Mouse (Mus musculus) ES-Bruce4 (cell line): ENCODE measurements around the gene Gsto2. TPM values are rescaled to one million over a fixed set of nuclear protein-coding genes. Genes with fewer than 3 reads are reported as not detected.

ENCODE experiments used
- H3K27ac ChIP-seq: 2 replicates; pipeline ENCODE4 v1.5.1; 2012; ENCODE audit warnings: low read length, inconsistent platforms; ENCODE audit not compliant: insufficient read depth
- H3K27me3 ChIP-seq: 2 replicates; pipeline ENCODE4 v1.6.1; 2012; ENCODE audit warnings: mild to moderate bottlenecking, low read length, inconsistent platforms; ENCODE audit not compliant: control insufficient read depth, poor library complexity, insufficient read depth, severe bottlenecking
- H3K36me3 ChIP-seq: 2 replicates; pipeline ENCODE4 v1.6.1; 2012; ENCODE audit warnings: inconsistent platforms, mild to moderate bottlenecking, low read length, moderate library complexity; ENCODE audit not compliant: control insufficient read depth, poor library complexity, insufficient read depth, severe bottlenecking
- H3K4me1 ChIP-seq: one replicate; pipeline ENCODE4 v1.8.1; 2011; ENCODE audit warnings: low read length; ENCODE audit not compliant: control insufficient read depth, insufficient read depth
- H3K4me3 ChIP-seq: 2 replicates; pipeline ENCODE4 v1.5.1; 2011; ENCODE audit warnings: low read depth, mild to moderate bottlenecking, low read length
- H3K9ac ChIP-seq: 2 replicates; pipeline ENCODE4 v1.6.1; 2012; ENCODE audit warnings: low read depth, mild to moderate bottlenecking, inconsistent platforms; ENCODE audit not compliant: poor library complexity, severe bottlenecking
- H3K9me3 ChIP-seq: replicated peaks from 2 replicates; pipeline ENCODE4 v1.6.1; 2012; ENCODE audit warnings: mild to moderate bottlenecking, low read length, inconsistent platforms; ENCODE audit not compliant: control insufficient read depth, poor library complexity, insufficient read depth, severe bottlenecking
- CTCF ChIP-seq: IDR thresholded peaks from one replicate; pipeline ENCODE4 v1.8.1; 2011; ENCODE audit warnings: low read depth, low read length
- EP300 ChIP-seq: IDR thresholded peaks from 2 replicates; pipeline ENCODE4 v1.6.1; 2011; ENCODE audit warnings: low read depth, low read length; ENCODE audit not compliant: insufficient read depth
- POLR2A ChIP-seq: IDR thresholded peaks from one replicate; pipeline ENCODE4 v1.8.1; 2011; ENCODE audit warnings: low read length; ENCODE audit not compliant: insufficient read depth
- polyA plus RNA-seq: library from polyadenylated mRNA; stranded (reverse); fragments of >200 nt; gene quantifications from 2 replicates; pipeline ENCODE4 v1.2.4, GENCODE M21; 2011; ENCODE audit warnings: low read depth; ENCODE audit not compliant: missing spikeins, insufficient read depth, insufficient read length

The Gsto2 gene
- polyA plus RNA-seq, 1 experiment, result 1.2 TPM

DNA sequence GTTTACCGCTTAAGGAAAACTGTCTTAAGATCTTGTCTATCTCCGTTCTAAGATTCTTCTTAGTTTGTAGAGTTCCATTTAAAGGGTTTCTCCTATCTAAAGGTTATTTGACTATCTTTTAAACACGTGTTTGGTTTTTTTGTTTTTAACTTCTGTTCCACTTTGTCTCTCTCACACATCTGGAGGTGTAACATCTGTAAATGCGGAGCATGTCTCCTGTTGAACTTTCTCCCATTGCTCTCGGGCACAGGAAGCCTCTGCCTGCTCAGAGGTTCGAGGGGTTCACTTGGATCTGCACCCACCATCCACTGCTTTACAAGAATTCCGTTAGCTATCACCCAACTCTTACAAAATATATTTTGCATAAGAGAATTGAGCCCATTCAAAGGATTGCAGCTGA lies 16.2 kb downstream of the Gsto2 start:
- no peaks in the 10 kb centered on the region for H3K9me3 ChIP-seq
- no peaks in the 10 kb centered on the region for H3K27me3 ChIP-seq
- no peak overlapping the region for H3K4me3 ChIP-seq
- H3K4me1 ChIP-seq, result no peaks in the 10 kb centered on the region
- no peak overlapping the region for H3K27ac ChIP-seq
- TF ChIP-seq CTCF (no peak), EP300 (no peak), POLR2A (no peak)
- no peak overlapping the region for H3K9ac ChIP-seq
- H3K36me3 ChIP-seq, result no peaks in the 10 kb centered on the region

DNA sequence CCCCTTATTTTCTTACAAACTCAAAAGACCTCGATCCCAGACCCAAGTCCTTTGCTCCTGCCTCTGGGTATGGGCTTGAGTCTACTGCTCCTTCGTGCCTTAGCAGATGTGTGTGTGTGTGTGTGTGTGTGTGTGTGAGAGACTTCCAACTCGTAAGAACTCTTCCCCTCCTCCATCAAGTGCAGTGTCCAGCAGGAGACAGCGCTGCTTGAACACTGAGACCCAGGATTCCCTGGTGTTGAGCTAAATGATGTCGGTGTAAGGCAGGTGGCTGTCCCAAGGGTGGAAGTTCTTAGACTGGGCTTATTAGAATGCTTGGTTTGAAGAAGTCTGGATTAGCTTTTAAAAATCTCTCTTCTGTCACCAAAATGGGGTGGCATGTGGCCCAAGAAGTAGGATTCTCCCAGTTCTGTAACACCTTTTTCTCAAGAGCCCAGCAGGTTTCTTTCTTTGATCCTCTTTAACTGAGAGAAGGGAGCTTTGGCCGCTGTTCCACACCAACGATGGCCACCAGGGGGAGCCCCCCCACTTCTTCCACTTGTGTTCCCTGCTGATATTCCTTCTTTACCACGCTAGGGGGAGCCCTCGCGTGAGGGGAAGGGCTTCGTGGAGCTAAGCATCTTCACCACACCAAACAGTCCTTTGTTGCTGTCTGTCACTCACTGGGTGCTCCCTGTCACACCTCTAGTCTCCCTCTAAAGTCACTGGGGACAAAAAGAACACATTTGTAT lies 17.0 kb downstream of the Gsto2 start:
- H3K27me3 ChIP-seq, result no peaks in the 10 kb centered on the region
- no peak overlapping the region for H3K4me3 ChIP-seq
- H3K4me1 ChIP-seq, result no peaks in the 10 kb centered on the region
- H3K27ac ChIP-seq, result no peak overlapping the region
- TF ChIP-seq POLR2A (no peak), CTCF (peak; percentile 100)
- H3K36me3 ChIP-seq, result no peaks in the 10 kb centered on the region
- no peak overlapping the region for H3K9ac ChIP-seq
- H3K9me3 ChIP-seq, result no peaks in the 10 kb centered on the region

DNA sequence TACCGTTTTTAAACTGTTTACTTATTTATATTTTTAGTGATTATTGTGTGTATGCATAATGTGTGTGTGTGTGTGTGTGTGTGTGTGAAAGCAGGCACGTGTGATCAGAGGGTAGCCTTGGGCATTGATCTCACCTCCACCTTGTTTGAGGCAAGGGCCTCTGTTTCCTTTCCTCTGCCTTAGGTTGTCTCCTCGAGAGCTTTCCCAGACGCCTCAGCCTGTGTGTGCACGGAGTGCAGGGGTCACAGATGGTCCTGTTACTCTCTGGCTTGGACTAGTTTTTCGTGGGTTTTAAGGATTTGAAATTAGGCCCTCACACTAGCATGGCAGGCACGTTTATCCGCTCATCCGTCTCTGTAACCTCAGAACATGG lies 17.5 kb downstream of the Gsto2 start:
- H3K27me3 ChIP-seq, result no peaks in the 10 kb centered on the region
- no peak overlapping the region for H3K27ac ChIP-seq
- no peak overlapping the region for H3K9ac ChIP-seq
- H3K4me3 ChIP-seq, result no peak overlapping the region
- no peaks in the 10 kb centered on the region for H3K4me1 ChIP-seq
- H3K9me3 ChIP-seq, result no peaks in the 10 kb centered on the region
- TF ChIP-seq EP300 (no peak), POLR2A (no peak), CTCF (no peak)
- no peaks in the 10 kb centered on the region for H3K36me3 ChIP-seq

DNA sequence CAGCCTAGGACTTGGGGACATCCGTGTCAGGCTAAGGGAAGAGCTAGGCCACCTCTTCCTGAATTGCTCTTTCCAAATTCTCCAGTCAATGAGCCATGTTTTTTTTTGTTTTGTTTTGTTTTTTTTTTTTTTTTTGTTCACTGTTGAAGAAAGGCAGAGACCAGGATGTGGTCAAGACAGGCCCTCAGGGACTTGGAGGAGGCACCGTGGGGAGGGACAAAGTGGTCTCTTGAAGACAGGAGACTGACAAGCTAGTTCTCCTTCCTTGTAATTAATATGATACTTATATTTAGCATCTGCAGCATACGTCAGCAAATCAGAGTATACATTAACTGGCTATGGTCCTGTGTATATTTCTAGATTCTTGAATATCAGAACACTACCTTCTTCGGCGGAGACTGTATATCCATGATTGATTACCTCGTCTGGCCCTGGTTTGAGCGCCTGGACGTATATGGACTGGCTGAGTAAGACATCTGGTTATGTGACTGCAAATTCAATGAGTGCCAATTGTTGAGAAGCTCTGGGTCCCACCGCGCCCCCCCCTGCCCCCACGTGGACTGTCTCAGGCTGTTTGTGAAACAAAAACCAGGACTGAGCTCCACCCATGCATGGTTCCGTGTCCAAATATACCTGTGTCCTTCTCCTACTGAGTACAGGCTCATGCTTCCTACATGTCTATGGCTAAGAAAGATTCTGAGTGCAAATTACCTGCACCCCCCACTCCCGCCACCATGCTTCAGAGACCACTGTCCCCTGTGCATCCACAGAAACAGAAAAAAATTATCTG lies 19.2 kb downstream of the Gsto2 start:
- no peaks in the 10 kb centered on the region for H3K27me3 ChIP-seq
- H3K9me3 ChIP-seq, result no peaks in the 10 kb centered on the region
- H3K27ac ChIP-seq, result no peak overlapping the region
- H3K9ac ChIP-seq, result no peak overlapping the region
- H3K4me1 ChIP-seq, result no peaks in the 10 kb centered on the region
- H3K36me3 ChIP-seq, result no peaks in the 10 kb centered on the region
- TF ChIP-seq EP300, result no peak
- no peak overlapping the region for H3K4me3 ChIP-seq

DNA sequence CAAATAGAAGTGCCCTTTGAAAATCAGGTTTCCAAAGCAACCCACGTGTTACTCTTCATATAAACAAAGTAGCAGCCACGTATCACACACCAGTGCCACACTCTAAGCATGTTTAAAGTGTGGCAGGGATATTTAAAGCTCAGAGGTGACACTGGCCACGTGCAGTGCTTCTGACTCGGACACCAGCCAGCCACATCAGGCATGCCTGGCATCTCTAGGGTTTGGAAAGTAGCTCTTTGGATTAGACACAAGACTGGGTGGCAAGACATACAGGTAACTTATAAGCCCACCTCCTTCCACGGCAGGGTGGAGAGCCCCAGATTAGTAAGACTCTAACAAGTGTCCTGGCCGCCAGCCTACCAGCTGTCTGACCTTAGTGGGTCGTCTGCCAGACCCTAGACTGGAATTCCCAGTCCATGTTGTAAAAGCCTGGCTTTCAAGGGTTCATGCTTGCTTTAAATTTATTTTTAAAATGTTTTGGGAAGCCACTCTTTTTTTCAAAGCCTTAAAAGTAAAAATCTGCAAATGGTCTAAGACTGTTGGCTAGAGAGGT lies 19.9 kb downstream of the Gsto2 start:
- no peaks in the 10 kb centered on the region for H3K9me3 ChIP-seq
- H3K27ac ChIP-seq, result no peak overlapping the region
- no peaks in the 10 kb centered on the region for H3K27me3 ChIP-seq
- H3K36me3 ChIP-seq, result no peaks in the 10 kb centered on the region
- H3K4me1 ChIP-seq, result no peaks in the 10 kb centered on the region
- H3K4me3 ChIP-seq, result no peak overlapping the region
- no peak overlapping the region for H3K9ac ChIP-seq
- TF ChIP-seq POLR2A (no peak), CTCF (no peak), EP300 (no peak)

DNA sequence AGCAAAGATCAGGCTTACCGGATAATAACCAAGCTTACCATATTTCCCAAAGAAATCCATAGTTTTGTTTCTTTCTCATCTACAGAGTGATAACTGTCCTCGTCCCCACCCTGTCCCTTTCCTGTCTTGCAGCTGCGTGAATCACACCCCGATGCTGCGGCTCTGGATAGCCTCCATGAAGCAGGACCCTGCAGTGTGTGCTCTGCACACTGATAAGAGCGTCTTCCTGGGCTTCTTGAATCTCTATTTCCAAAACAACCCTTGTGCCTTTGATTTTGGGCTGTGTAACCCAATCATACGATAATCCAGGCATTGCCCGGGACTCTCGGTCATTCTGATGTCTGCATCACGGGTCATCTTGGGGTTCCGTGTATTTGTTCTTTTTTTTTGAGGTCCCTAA lies 20.6 kb downstream of the Gsto2 start:
- Histone ChIP-seq H3K9ac (no peak overlapping the region), H3K4me3 (no peak overlapping the region), H3K4me1 (no peaks in the 10 kb centered on the region), H3K27ac (no peak overlapping the region), H3K9me3 (no peaks in the 10 kb centered on the region), H3K27me3 (no peaks in the 10 kb centered on the region), H3K36me3 (no peaks in the 10 kb centered on the region)
- no peak for TF ChIP-seq EP300
- no peak for TF ChIP-seq CTCF
- TF ChIP-seq POLR2A, result no peak
